18 mouse cellular contexts compared by ENCODE assay signal in genomic region chr5:34273251-34273681, GRCm38 (mm10). TPM values are rescaled to one million over a fixed set of nuclear protein-coding genes. Genes with fewer than 3 reads are reported as not detected.
"Had no signal": no experiment of that assay in that cellular context is flagged by ENCODE, and none has a peak within 500 bp of the region (broad histone marks: within the 10 kb centered on the region; RNA-seq: fewer than 3 reads in every experiment).

No protein-coding gene starts in this region.

- H3K27ac ChIP-seq: limb, embryonic 15.5 days; liver, embryonic 12.5 days; lung, embryonic 15.5 days; midbrain, embryonic 13.5 days; neural tube, embryonic 15.5 days; stomach, embryonic 15.5 days had no signal

- H3K4me3 ChIP-seq: limb, embryonic 15.5 days; liver, embryonic 12.5 days; lung, embryonic 15.5 days; midbrain, embryonic 13.5 days; neural tube, embryonic 15.5 days; stomach, embryonic 15.5 days had no signal

- DNase-seq: kidney, adult 18-20 months; kidney, postnatal 14 days; layer of hippocampus, postnatal 36 days; lung, postnatal 36 days; thymus, postnatal 36 days had no signal

- H3K4me1 ChIP-seq: limb, embryonic 15.5 days; lung, embryonic 15.5 days; midbrain, embryonic 13.5 days; neural tube, embryonic 15.5 days; stomach, embryonic 15.5 days had no signal

RNA-seq across cellular contexts. Expression of gene Zfyve28, which starts 15.0 kb away (rescaled TPM):
- polyA plus RNA-seq: liver, embryonic 12.5 days had no signal

RNA-seq across cellular contexts. Expression of gene Cfap99, which starts 15.1 kb away (rescaled TPM):
- total RNA-seq: megakaryocyte progenitor cell, adult 5-6 weeks had no signal
- polyA plus RNA-seq: kidney, embryonic 14.5 days; large intestine, adult 2 months; limb, embryonic 11.5 days; limb, embryonic 15.5 days; liver, embryonic 12.5 days; liver, embryonic 16.5 days; midbrain, embryonic 13.5 days; neural tube, embryonic 11.5 days; neural tube, embryonic 15.5 days; stomach, embryonic 15.5 days; thymus, postnatal 0 days had no signal
